Mouse (Mus musculus) left cerebral cortex, postnatal 4 days (tissue): Measurements from ENCODE around the gene Mmp7. TPM values are rescaled to one million over a fixed set of nuclear protein-coding genes. Genes with fewer than 3 reads are reported as not detected.

Experiments
- DNase-seq: peaks from one replicate; pipeline ENCODE4 v3.0.0-alpha.2; 2022
- intact Hi-C: fragments of 180-260 bp; cut with DNase I; formaldehyde crosslinking; loops from one replicate; pipeline ENCODE4 v1.15.1; 2025
- total RNA-seq, 2 experiments: library from RNA; stranded (reverse); gene quantifications; 2 replicates each; pipeline ENCODE4 v1.2.3; 2021

Gene Mmp7
- total RNA-seq, 2 experiments from 2014 or later = not detected

- intact Hi-C loops = no loop called here
- no peak for DNase-seq
These were observed 37.1 kb downstream of the Mmp7 start for GRCm38 (mm10) chr9:7728997-7729396.

GRCm38 (mm10) chr9:7742696-7743095, 50.8 kb downstream of the Mmp7 start:
- no peak for DNase-seq
- intact Hi-C loops = no loop called here

- intact Hi-C loops = no loop called here
- no peak for DNase-seq
These were observed 52.3 kb downstream of the Mmp7 start for GRCm38 (mm10) chr9:7744156-7744555.

- intact Hi-C loops = no loop called here
These were observed 57.0 kb downstream of the Mmp7 start for GRCm38 (mm10) chr9:7748881-7749280.

More at GRCm38 (mm10) chr9:7748881-7749280, 57.0 kb downstream of the Mmp7 start:
- no peak for DNase-seq

Other genes starting within 250 kb of the Mmp7 start
- gene Mmp3, start 246.3 kb upstream of the Mmp7 start, total RNA-seq = not detected
- gene Mmp10, start 189.7 kb upstream of the Mmp7 start, total RNA-seq = not detected
- gene Mmp8, start 133.6 kb upstream of the Mmp7 start, total RNA-seq = not detected
- not detected for gene Mmp27, start 120.7 kb upstream of the Mmp7 start, total RNA-seq
- gene Mmp20, start 63.9 kb upstream of the Mmp7 start, total RNA-seq = not detected
- 10 to 100 TPM in 1 of 2 experiments, 1 to 10 TPM in 1; 9.6 to 10.1 TPM for gene Tmem123, start 72.0 kb downstream of the Mmp7 start, total RNA-seq
- 10 to 100 TPM; 28.1 to 30.5 TPM for gene Birc2, start 145.0 kb downstream of the Mmp7 start, total RNA-seq
- 1 to 10 TPM; 1.8 to 3.4 TPM for gene Birc3, start 181.1 kb downstream of the Mmp7 start, total RNA-seq